Mouse (Mus musculus) T-cell, adult 2 months (primary cell): Measurements from ENCODE around the gene Tbc1d9.

Experiments
- DNase-seq: peaks from one replicate; pipeline ENCODE4 v3.0.0; 2022; ENCODE audit warnings: low spot score

The Tbc1d9 gene

GRCm38 (mm10) chr8:83178228-83178742 lies 13.1 kb downstream of the Tbc1d9 start:
- no peak for DNase-seq

- no peak for DNase-seq
Observed at GRCm38 (mm10) chr8:83181851-83182482, 16.8 kb downstream of the Tbc1d9 start.

- no peak for DNase-seq
Observed at GRCm38 (mm10) chr8:83182784-83183183, 17.6 kb downstream of the Tbc1d9 start.

GRCm38 (mm10) chr8:83186376-83186775 lies 21.2 kb downstream of the Tbc1d9 start:
- DNase-seq, result no peak

- no peak for DNase-seq
Observed at GRCm38 (mm10) chr8:83187363-83187962, 22.3 kb downstream of the Tbc1d9 start.

- DNase-seq, result no peak
Observed at GRCm38 (mm10) chr8:83189538-83190095, 24.5 kb downstream of the Tbc1d9 start.

GRCm38 (mm10) chr8:83196088-83196487 lies 30.9 kb downstream of the Tbc1d9 start:
- no peak for DNase-seq

GRCm38 (mm10) chr8:83199715-83200114 lies 34.6 kb downstream of the Tbc1d9 start:
- no peak for DNase-seq

- DNase-seq, result no peak
Observed at GRCm38 (mm10) chr8:83200191-83201177, 35.3 kb downstream of the Tbc1d9 start.

GRCm38 (mm10) chr8:83202946-83203345 lies 37.8 kb downstream of the Tbc1d9 start:
- DNase-seq, result no peak

- no peak for DNase-seq
Observed at GRCm38 (mm10) chr8:83205907-83206306, 40.8 kb downstream of the Tbc1d9 start.

- DNase-seq, result no peak
Observed at GRCm38 (mm10) chr8:83209581-83209980, 44.4 kb downstream of the Tbc1d9 start.

- DNase-seq, result no peak
Observed at GRCm38 (mm10) chr8:83210676-83211075, 45.5 kb downstream of the Tbc1d9 start.

- no peak for DNase-seq
Observed at GRCm38 (mm10) chr8:83215065-83215464, 49.9 kb downstream of the Tbc1d9 start.

- no peak for DNase-seq
Observed at GRCm38 (mm10) chr8:83216520-83216919, 51.4 kb downstream of the Tbc1d9 start.

GRCm38 (mm10) chr8:83217196-83217595 lies 52.0 kb downstream of the Tbc1d9 start:
- no peak for DNase-seq

GRCm38 (mm10) chr8:83217891-83218290 lies 52.7 kb downstream of the Tbc1d9 start:
- no peak for DNase-seq

GRCm38 (mm10) chr8:83219392-83219791 lies 54.2 kb downstream of the Tbc1d9 start:
- no peak for DNase-seq

- no peak for DNase-seq
Observed at GRCm38 (mm10) chr8:83220746-83221145, 55.6 kb downstream of the Tbc1d9 start.

- no peak for DNase-seq
Observed at GRCm38 (mm10) chr8:83224754-83225416, 59.7 kb downstream of the Tbc1d9 start.

- no peak for DNase-seq
Observed at GRCm38 (mm10) chr8:83225598-83225997, 60.4 kb downstream of the Tbc1d9 start.

- no peak for DNase-seq
Observed at GRCm38 (mm10) chr8:83227336-83227735, 62.2 kb downstream of the Tbc1d9 start.
